Mouse (Mus musculus): Measurements from ENCODE around the gene Orai1.

Orai1 gene

DNA sequence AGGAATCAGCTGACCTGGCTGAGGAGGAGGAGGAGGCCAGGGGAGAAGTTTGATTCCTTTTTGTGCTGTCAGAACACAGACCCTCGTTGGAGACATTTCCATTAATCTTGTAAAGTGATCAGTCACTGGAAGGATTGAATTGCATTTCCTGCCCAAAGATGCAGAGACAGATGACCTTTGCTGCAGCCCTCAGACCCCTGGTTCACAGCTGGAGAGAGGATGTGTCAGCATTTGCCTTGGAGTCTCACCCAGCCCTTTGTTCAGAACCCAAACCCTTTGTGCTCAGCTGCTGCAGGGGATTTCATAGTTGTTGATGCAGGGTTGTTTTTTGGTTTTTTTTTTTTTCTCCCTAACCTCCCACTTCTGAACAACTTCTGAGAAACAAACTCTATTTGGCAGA lies 20.0 kb upstream of the Orai1 start:
- CTCF ChIA-PET, result no interaction called here

GRCm38 (mm10) chr5:122997205-122998204 lies 17.4 kb upstream of the Orai1 start:
- CTCF ChIA-PET, result interaction anchor here (0.6 kb wide), 2 partner anchors 9 to 55 kb away, joined by 3 to 4 read pairs; no protein-coding TSS in a partner anchor

- CTCF ChIA-PET, result no interaction called here
Observed at GRCm38 (mm10) chr5:123000901-123001300, 14.0 kb upstream of the Orai1 start.

GRCm38 (mm10) chr5:123005716-123006592 lies 8.9 kb upstream of the Orai1 start:
- CTCF ChIA-PET, result interaction anchor here (0.6 to 0.8 kb wide), 2 partner anchors 47 to 105 kb away, joined by 3 to 15 read pairs; no protein-coding TSS in a partner anchor

DNA sequence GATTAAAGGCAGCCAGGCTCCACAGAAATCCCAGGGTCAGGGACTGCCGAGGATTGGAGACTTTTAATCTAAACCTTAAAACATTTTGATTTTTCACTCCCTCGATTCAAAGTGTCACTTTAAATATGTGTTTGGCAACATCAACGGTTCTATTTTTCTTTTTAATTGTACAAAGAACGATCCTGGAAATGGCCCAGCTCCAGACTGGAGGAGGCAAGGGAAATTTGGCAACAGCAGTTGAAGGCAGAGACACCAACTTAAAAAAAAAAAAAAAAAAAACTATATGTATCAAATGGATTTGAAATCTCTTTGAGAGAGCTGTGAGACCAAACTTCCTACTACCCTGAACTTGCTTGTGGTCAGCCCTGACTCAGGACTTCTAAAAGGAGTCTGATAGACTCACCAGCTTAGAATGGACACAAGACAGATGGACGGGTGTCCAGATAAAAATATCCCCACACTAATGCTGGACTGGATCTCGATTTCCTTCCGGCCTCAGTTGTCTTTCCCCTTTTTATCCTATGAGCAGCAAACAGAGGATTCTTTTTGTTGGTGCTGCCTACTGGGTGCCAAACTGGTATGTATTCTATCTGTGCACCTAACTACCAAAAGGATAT lies 5.9 kb upstream of the Orai1 start:
- CTCF ChIA-PET, result interaction anchor here (0.6 to 1.0 kb wide), 4 partner anchors 48 to 1533 kb away, joined by 3 to 4 read pairs (median 3); no protein-coding TSS in a partner anchor

- CTCF ChIA-PET, result interaction anchor here (0.5 kb wide), 1 partner anchor 31 kb away, joined by 3 read pairs; no protein-coding TSS in a partner anchor
Observed at GRCm38 (mm10) chr5:123009873-123010272, 5.0 kb upstream of the Orai1 start.

- CTCF ChIA-PET, result no interaction called here
Observed at GRCm38 (mm10) chr5:123010806-123011205, 4.1 kb upstream of the Orai1 start.

GRCm38 (mm10) chr5:123011705-123012104 lies 3.2 kb upstream of the Orai1 start:
- CTCF ChIA-PET, result interaction anchor here (0.7 kb wide), 2 partner anchors 46 to 510 kb away, joined by 3 read pairs; partner anchors contain the start of gene Atp2a2

GRCm38 (mm10) chr5:123013599-123014315 lies 1.1 kb upstream of the Orai1 start:
- CTCF ChIA-PET, result interaction anchor here (0.5 to 1.3 kb wide), 5 partner anchors 45 to 134 kb away, joined by 3 to 11 read pairs (median 3); no protein-coding TSS in a partner anchor

- CTCF ChIA-PET, result interaction anchor here (0.5 to 1.0 kb wide), 2 partner anchors 10 to 24 kb away, joined by 3 read pairs; no protein-coding TSS in a partner anchor
Observed at GRCm38 (mm10) chr5:123015915-123016314, 1.0 kb downstream of the Orai1 start.

DNA sequence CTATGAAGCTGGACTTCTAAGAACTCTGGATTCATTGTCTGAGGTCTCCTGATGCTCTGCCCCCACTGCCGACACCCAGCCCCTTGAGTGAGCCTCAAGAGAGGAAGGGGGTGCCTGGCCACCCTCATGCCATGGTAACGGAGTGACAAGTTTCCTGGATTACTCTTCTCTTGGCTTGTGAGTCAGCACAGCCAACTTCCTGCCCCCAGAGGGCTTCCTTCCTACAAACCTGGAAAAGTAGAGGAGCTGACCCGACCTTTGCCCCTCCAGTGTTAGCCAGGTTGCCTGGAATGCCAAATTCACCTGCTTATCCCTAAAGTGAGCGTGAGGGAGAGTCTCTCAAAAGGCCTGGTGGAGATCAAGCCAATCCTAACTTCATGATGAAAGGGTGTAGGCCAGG lies 2.6 kb downstream of the Orai1 start:
- CTCF ChIA-PET, result interaction anchor here (0.6 kb wide), 1 partner anchor 107 kb away, joined by 7 read pairs; no protein-coding TSS in a partner anchor

- CTCF ChIA-PET, result interaction anchor here (0.5 to 0.6 kb wide), 2 partner anchors 21 to 44 kb away, joined by 3 to 11 read pairs; no protein-coding TSS in a partner anchor
Observed at GRCm38 (mm10) chr5:123019336-123020016, 4.6 kb downstream of the Orai1 start.

DNA sequence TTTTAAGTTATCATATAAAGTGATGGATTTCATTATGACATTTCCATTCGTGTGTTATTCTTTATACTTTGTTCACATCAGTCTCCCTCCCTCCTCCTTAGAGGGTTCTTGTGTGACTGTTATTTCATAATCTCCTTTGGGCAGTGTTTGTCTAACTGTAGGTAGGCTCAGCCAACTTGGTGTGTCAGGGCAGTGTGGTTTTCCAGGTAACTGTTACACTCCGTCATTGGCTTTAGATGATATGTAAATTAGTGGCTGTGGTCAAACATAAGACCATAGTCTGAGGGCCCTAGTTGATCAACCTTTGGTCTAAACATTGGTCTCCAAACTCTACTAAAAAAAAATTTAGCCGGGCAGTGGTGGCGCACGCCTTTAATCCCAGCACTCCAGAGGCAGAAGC lies 5.6 kb downstream of the Orai1 start:
- CTCF ChIA-PET, result interaction anchor here (0.6 kb wide), 1 partner anchor 1265 kb away, joined by 3 read pairs; no protein-coding TSS in a partner anchor

DNA sequence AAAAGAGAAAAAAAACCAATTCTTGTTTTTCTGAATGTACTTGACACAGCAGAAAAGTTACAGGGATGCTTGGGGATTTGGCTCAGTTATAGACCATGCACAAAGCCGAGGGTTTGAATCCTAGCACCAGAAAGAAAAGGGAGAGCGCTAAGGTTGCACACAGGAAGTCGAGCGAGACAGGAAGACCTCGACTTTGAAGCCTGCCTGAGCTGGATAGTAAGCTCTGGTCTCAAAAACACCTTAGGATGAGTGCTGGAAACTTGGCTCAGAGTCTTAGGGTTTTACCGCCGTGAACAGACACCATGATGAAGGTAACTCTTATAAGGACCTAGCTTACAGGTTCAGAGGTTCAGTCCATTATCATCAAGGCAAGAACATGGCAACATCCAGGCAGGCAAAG lies 6.6 kb downstream of the Orai1 start:
- CTCF ChIA-PET, result no interaction called here

DNA sequence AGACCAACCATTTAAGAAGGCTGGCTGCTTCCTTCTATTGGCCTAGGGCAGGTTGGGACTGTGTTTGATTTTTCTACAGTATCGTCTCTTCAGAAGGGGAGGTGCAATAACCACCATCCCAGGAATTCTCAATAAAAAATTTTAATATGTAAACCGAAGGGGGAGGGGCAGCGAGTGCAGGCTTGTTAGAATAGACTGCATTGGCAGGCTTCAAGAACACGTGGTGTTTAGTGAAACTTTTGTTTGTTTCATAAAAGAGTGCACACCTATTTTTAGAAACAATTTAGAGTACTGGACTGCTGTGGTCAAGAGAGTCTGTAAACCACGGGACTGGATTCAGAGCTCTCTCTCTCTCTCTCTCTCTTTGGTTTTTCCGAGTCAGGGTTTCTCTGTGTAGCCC lies 8.2 kb downstream of the Orai1 start:
- CTCF ChIA-PET, result interaction anchor here (0.6 kb wide), 1 partner anchor 34 kb away, joined by 9 read pairs; no protein-coding TSS in a partner anchor

GRCm38 (mm10) chr5:123024312-123024711 lies 9.4 kb downstream of the Orai1 start:
- CTCF ChIA-PET, result interaction anchor here (0.6 to 0.7 kb wide), 3 partner anchors 31 to 839 kb away, joined by 3 to 5 read pairs (median 4); no protein-coding TSS in a partner anchor

- CTCF ChIA-PET, result interaction anchor here (0.6 kb wide), 3 partner anchors 30 to 86 kb away, joined by 3 to 5 read pairs (median 4); no protein-coding TSS in a partner anchor
Observed at GRCm38 (mm10) chr5:123024965-123025573, 10.2 kb downstream of the Orai1 start.

- CTCF ChIA-PET, result no interaction called here
Observed at GRCm38 (mm10) chr5:123026414-123026813, 11.5 kb downstream of the Orai1 start.

GRCm38 (mm10) chr5:123027436-123027835 lies 12.6 kb downstream of the Orai1 start:
- CTCF ChIA-PET, result no interaction called here
